Mouse (Mus musculus) ES-Bruce4 (cell line): Measurements from ENCODE around the gene Magi2.

ENCODE experiments used
- CTCF ChIP-seq: IDR thresholded peaks from one replicate; pipeline ENCODE4 v1.8.1; 2011; ENCODE audit warnings: low read depth, low read length
- EP300 ChIP-seq: IDR thresholded peaks from 2 replicates; pipeline ENCODE4 v1.6.1; 2011; ENCODE audit warnings: low read depth, low read length; ENCODE audit not compliant: insufficient read depth
- POLR2A ChIP-seq: IDR thresholded peaks from one replicate; pipeline ENCODE4 v1.8.1; 2011; ENCODE audit warnings: low read length; ENCODE audit not compliant: insufficient read depth

DNA sequence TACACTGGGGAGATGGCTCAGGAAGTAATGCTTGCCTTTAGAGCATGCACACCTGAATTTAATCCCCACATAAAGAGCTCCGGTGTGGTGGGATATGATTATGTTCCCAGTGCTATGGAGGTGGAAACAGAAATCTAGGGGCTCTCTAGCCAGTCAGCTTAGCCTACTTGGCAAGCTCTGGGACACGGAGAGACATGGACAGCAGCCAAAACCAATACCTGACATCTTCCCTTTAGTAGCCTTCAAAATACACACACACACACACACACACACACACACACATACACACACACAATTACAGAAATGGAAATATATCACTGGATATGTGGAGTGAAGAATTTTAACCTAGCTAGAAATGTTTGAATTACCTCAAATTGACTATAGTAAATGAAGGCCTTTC lies 1265.1 kb downstream of the Magi2 start:
- TF ChIP-seq CTCF (no peak), POLR2A (no peak), EP300 (no peak)
